Comparison of ENCODE assay signal across 10 mouse cellular contexts in genomic region chr17:64685216-64685903, GRCm38 (mm10).
A peak's percentile ranks its signal among the peaks of the same experiment; 100 is the strongest.
DNase-seq lines count a peak whose midpoint lies in the region; ATAC-seq and TF ChIP-seq lines count a peak whose summit lies in the region.
"Had no signal": no experiment of that assay in that cellular context is flagged by ENCODE, and none has a peak within 500 bp of the region (broad histone marks: within the 10 kb centered on the region; RNA-seq: fewer than 3 reads in every experiment).

No protein-coding gene starts in this region.

- 0 out of 2 replicates have a peak overlapping the region, but pooled peaks have one; percentile 5 for H3K27ac ChIP-seq in hindbrain, embryonic 16.5 days (ENCODE audit: low read depth, low read length)
- H3K27ac ChIP-seq in hindbrain, embryonic 11.5 days (ENCODE audit: low read depth, low read length): no peak overlapping the region
- no peak overlapping the region for H3K27ac ChIP-seq in lung, postnatal 0 days (ENCODE audit: low read length)
- no peak overlapping the region for H3K27ac ChIP-seq in left cerebral cortex, adult 2 months

- TF ChIP-seq POLR2A in brain, embryonic 14.5 days (IDR thresholded peaks at IDR 0.05; ENCODE audit: borderline replicate concordance, extremely low read depth, insufficient read depth, insufficient read length, poor library complexity, severe bottlenecking): no peak

- intact Hi-C loops in left cerebral cortex, adult 2 months (cut with DNase I): no loop called here

- DNase-seq in hindbrain, embryonic 11.5 days (ENCODE audit: low spot score): no peak
- DNase-seq in brain, embryonic 14.5 days (ENCODE audit: low read depth): peak; percentile 26
- peak; percentile 100 for DNase-seq in gonadal fat pad, adult 2 months (ENCODE audit: low read depth)
- peak; percentile 29 for DNase-seq in lung, postnatal 0 days (ENCODE audit: low spot score)
- DNase-seq in thymus, postnatal 0 days (ENCODE audit: low spot score): no peak
- DNase-seq in B cell, adult 2 months: no peak
- no peak for DNase-seq in left cerebral cortex, adult 2 months (ENCODE audit: extremely low spot score in 1 of 2, low spot score in 2 of 2)

- no peaks in the 10 kb centered on the region for H3K9me3 ChIP-seq in hindbrain, embryonic 16.5 days (ENCODE audit: control insufficient read depth, low read length)
- 0 out of 2 replicates have a peak, but pooled peaks cover 4% of the 10 kb centered on the region for H3K9me3 ChIP-seq in hindbrain, embryonic 11.5 days (ENCODE audit: control insufficient read depth, low read length)
- no peaks in the 10 kb centered on the region for H3K9me3 ChIP-seq in lung, postnatal 0 days (ENCODE audit: low read length)

- H3K4me2 ChIP-seq in hindbrain, embryonic 16.5 days (ENCODE audit: low read length): no peak overlapping the region
- no peak overlapping the region for H3K4me2 ChIP-seq in hindbrain, embryonic 11.5 days (replicated peaks; ENCODE audit: low read depth, low read length)
- H3K4me2 ChIP-seq in lung, postnatal 0 days (replicated peaks; ENCODE audit: low read depth, low read length): no peak overlapping the region
- H3K4me2 ChIP-seq: liver, embryonic 11.5 days had no signal

- peaks cover 3% of the 10 kb centered on the region; the same call in 1 of the 2 replicates for H3K36me3 ChIP-seq in hindbrain, embryonic 16.5 days (ENCODE audit: control insufficient read depth, insufficient read depth, low read length)
- no peaks in the 10 kb centered on the region for H3K36me3 ChIP-seq in hindbrain, embryonic 11.5 days (ENCODE audit: control insufficient read depth, insufficient read depth, low read length)
- H3K36me3 ChIP-seq in lung, postnatal 0 days (ENCODE audit: insufficient read depth, low read length): peaks cover 5% of the 10 kb centered on the region; the same call in 1 of the 2 replicates

- no peaks in the 10 kb centered on the region for H3K4me1 ChIP-seq in hindbrain, embryonic 16.5 days (ENCODE audit: control insufficient read depth, insufficient read depth, low read depth, low read length)
- H3K4me1 ChIP-seq in hindbrain, embryonic 11.5 days (replicated peaks; ENCODE audit: control insufficient read depth, insufficient read depth, low read length): no peaks in the 10 kb centered on the region
- peaks cover 7% of the 10 kb centered on the region; the same call in 1 of the 2 replicates for H3K4me1 ChIP-seq in lung, postnatal 0 days (ENCODE audit: insufficient read depth, low read depth, low read length)

- 79% methylated on average over 6 of the region's 6 CpGs for WGBS in hindbrain, embryonic 16.5 days
- 91% methylated on average over 6 of the region's 6 CpGs for WGBS in hindbrain, embryonic 11.5 days
- WGBS in lung, postnatal 0 days: 47% methylated on average over 6 of the region's 6 CpGs

- ATAC-seq in hindbrain, embryonic 16.5 days: peak; percentile 87
- no peak for ATAC-seq in hindbrain, embryonic 11.5 days (ENCODE audit: low FRiP score)
- ATAC-seq in lung, postnatal 0 days: peak; percentile 61
- ATAC-seq: inflammation-experienced regulatory T-cells, adult 6 months had no signal

- TF ChIP-seq EP300 in lung, postnatal 0 days (IDR thresholded peaks at IDR 0.05): no peak

- no peaks in the 10 kb centered on the region for H3K27me3 ChIP-seq in hindbrain, embryonic 16.5 days (replicated peaks; ENCODE audit: control insufficient read depth, insufficient read depth, low read length)
- H3K27me3 ChIP-seq in hindbrain, embryonic 11.5 days (ENCODE audit: control insufficient read depth, insufficient read depth, low read length): no peaks in the 10 kb centered on the region
- no peaks in the 10 kb centered on the region for H3K27me3 ChIP-seq in lung, postnatal 0 days (replicated peaks; ENCODE audit: insufficient read depth, low read length)

- H3K4me3 ChIP-seq in hindbrain, embryonic 16.5 days (ENCODE audit: low read length): no peak overlapping the region
- H3K4me3 ChIP-seq in hindbrain, embryonic 11.5 days (ENCODE audit: low read depth, low read length): no peak overlapping the region
- no peak overlapping the region for H3K4me3 ChIP-seq in lung, postnatal 0 days (ENCODE audit: low read depth, low read length)
- H3K4me3 ChIP-seq in left cerebral cortex, adult 2 months: no peak overlapping the region

- TF ChIP-seq CTCF in brain, embryonic 14.5 days (IDR thresholded peaks at IDR 0.05; ENCODE audit: borderline replicate concordance, extremely low read depth, insufficient read depth, insufficient read length): no peak
- TF ChIP-seq CTCF in lung, postnatal 0 days (IDR thresholded peaks at IDR 0.05): no peak
- no peak for TF ChIP-seq CTCF in left cerebral cortex, adult 2 months (IDR thresholded peaks at IDR 0.05)

- no peak overlapping the region for H3K9ac ChIP-seq in hindbrain, embryonic 16.5 days (ENCODE audit: low read depth, low read length)
- H3K9ac ChIP-seq in hindbrain, embryonic 11.5 days (ENCODE audit: low read depth, low read length): no peak overlapping the region
- H3K9ac ChIP-seq in lung, postnatal 0 days (replicated peaks; ENCODE audit: low read depth): no peak overlapping the region

Comparison
In these comparisons a context has a peak if more than half of its experiments do, and no peak if none do; other contexts are left out.
1. DNase-seq: peak in brain, embryonic 14.5 days (single experiment), gonadal fat pad, adult 2 months (single experiment) and lung, postnatal 0 days (single experiment); none in hindbrain, embryonic 11.5 days (single experiment), thymus, postnatal 0 days (single experiment), B cell, adult 2 months (0 of 2) and left cerebral cortex, adult 2 months (0 of 2).